In genomic region chr2:143946399-143946798, GRCm38 (mm10) we compare ENCODE assay signal across 16 mouse cellular contexts.
"Had no signal": no experiment of that assay in that cellular context is flagged by ENCODE, and none has a peak within 500 bp of the region (broad histone marks: within the 10 kb centered on the region; RNA-seq: fewer than 3 reads in every experiment).

No protein-coding gene starts in this region.

- H3K4me2 ChIP-seq: heart, embryonic 15.5 days; hindbrain, embryonic 12.5 days; hindbrain, embryonic 14.5 days; intestine, embryonic 15.5 days; limb, embryonic 12.5 days; liver, embryonic 11.5 days had no signal

- H3K27me3 ChIP-seq: heart, embryonic 15.5 days; hindbrain, embryonic 12.5 days; intestine, embryonic 15.5 days; limb, embryonic 12.5 days had no signal

- H3K4me1 ChIP-seq: hindbrain, embryonic 10.5 days; hindbrain, embryonic 12.5 days; intestine, embryonic 15.5 days; limb, embryonic 10.5 days; limb, embryonic 12.5 days had no signal

- H3K27ac ChIP-seq: gastrocnemius, adult 2 months; hindbrain, embryonic 10.5 days; hindbrain, embryonic 12.5 days; hindbrain, embryonic 14.5 days; intestine, embryonic 15.5 days; layer of hippocampus, adult 2 months; left cerebral cortex, adult 2 months; limb, embryonic 10.5 days; limb, embryonic 12.5 days; liver, embryonic 14.5 days had no signal

- H3K9me3 ChIP-seq: heart, embryonic 15.5 days; hindbrain, embryonic 10.5 days; hindbrain, embryonic 12.5 days; intestine, embryonic 15.5 days; limb, embryonic 10.5 days; limb, embryonic 12.5 days had no signal

- H3K9ac ChIP-seq: heart, embryonic 15.5 days; hindbrain, embryonic 12.5 days; hindbrain, embryonic 14.5 days; intestine, embryonic 15.5 days; limb, embryonic 12.5 days; liver, embryonic 14.5 days had no signal

- DNase-seq: gastrocnemius, postnatal 10 days; gastrocnemius, postnatal 25 days had no signal

- ATAC-seq: hindbrain, embryonic 16.5 days; inflammation-experienced regulatory T-cells, adult 6 months had no signal

- H3K4me3 ChIP-seq: gastrocnemius, adult 2 months; heart, embryonic 15.5 days; hindbrain, embryonic 10.5 days; hindbrain, embryonic 12.5 days; intestine, embryonic 15.5 days; layer of hippocampus, adult 2 months; left cerebral cortex, adult 2 months; limb, embryonic 10.5 days; limb, embryonic 12.5 days had no signal
